Mouse (Mus musculus) right cerebral cortex, adult 18-20 months (tissue): ENCODE data around the gene Vmn2r52.
"Not testable (repeated sequence)": the region's sequence is repeated elsewhere in the genome, so short reads cannot be mapped to it uniquely, and the experiment has no call there.

Source experiments
- DNase-seq: peaks from one replicate; pipeline ENCODE4 v3.0.0; 2022; ENCODE audit warnings: mixed read lengths

The Vmn2r52 gene

DNA sequence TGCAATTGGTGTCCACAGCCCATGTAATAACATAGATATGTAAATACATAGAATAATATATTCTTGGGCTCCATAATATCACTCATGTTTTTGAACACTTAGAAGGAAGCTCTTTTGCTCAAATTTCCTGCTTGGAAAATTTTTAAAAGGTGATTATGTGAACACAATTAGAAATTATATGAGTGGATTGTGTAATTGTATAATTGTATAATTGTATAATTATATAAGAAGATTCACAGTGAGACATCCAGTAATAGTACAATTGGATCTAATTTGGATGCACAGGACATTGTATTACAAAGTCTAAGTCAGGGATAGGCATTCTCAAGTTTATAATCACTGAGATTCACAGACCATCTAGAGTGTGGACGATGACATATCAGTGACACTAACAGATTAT is at the start of gene Vmn2r52:
Gene Vmn2r52, minus strand, starts transcription at position 101 of the 400 bp plus-strand sequence.
- no peak for DNase-seq

DNA sequence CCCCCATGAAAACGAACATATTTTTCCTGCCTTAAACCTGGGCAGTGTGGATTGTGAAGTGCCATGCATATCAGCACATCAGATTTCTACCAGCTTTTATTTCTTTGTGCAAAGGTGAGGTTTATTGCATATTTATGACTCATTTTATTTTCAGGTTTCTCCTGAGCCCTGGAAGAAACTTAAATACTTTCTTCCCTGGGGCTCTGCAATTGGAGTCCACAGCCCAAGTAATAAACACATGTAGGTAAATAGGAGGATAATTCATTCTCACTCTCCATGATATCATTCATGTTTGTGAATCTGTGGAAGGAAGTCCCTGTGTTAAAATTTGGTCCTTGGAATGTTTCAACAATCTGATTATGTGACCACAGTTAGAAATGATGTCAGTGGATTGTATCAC is 70.7 kb downstream of the Vmn2r52 start, which contains the start of gene Vmn2r51:
Gene Vmn2r51, minus strand, starts transcription at position 101 of the 400 bp plus-strand sequence.
- DNase-seq: not testable (repeated sequence)
